Mouse (Mus musculus) C2C12 (cell line): Measurements from ENCODE around the gene Pigx. TPM values are rescaled to one million over a fixed set of nuclear protein-coding genes. Genes with fewer than 3 reads are reported as not detected.

Experiments
- H3K27me3 ChIP-seq: one replicate; pipeline ENCODE4 v1.6.1; 2011; ENCODE audit not compliant: control insufficient read depth, insufficient read depth, insufficient read length
- H3K36me3 ChIP-seq: one replicate; pipeline ENCODE4 v1.6.1; 2011; ENCODE audit not compliant: control insufficient read depth, insufficient read depth
- H3K4me3 ChIP-seq: one replicate; pipeline ENCODE4 v1.5.1; 2011; ENCODE audit warnings: mild to moderate bottlenecking, control low read depth; ENCODE audit not compliant: poor library complexity, insufficient read depth, severe bottlenecking
- H3K79me2 ChIP-seq: one replicate; pipeline ENCODE4 v1.6.1; 2011; ENCODE audit not compliant: control insufficient read depth, insufficient read depth
- H3K79me3 ChIP-seq: one replicate; pipeline ENCODE4 v1.6.1; 2011; ENCODE audit warnings: low read depth, control low read depth
- H3ac ChIP-seq: one replicate; pipeline ENCODE3; 2011; ENCODE audit warnings: low read depth; ENCODE audit not compliant: control insufficient read depth, insufficient read length
- CTCF ChIP-seq: IDR thresholded peaks from one replicate; pipeline ENCODE4 v1.5.1; 2011; ENCODE audit not compliant: control insufficient read depth, insufficient read depth, insufficient read length
- FOSL1 ChIP-seq: IDR thresholded peaks from one replicate; pipeline ENCODE4 v1.8.0; 2011; ENCODE audit warnings: mild to moderate bottlenecking, low read length; ENCODE audit not compliant: poor library complexity, insufficient read depth, severe bottlenecking
- MAX ChIP-seq: IDR thresholded peaks from one replicate; pipeline ENCODE4 v1.6.1; 2011; ENCODE audit warnings: mild to moderate bottlenecking, control low read depth
- MYOD1 ChIP-seq: IDR thresholded peaks from one replicate; pipeline ENCODE4 v1.6.1; 2011; ENCODE audit warnings: low read depth; ENCODE audit not compliant: control insufficient read depth, insufficient read length
- MYOG ChIP-seq: IDR thresholded peaks from one replicate; pipeline ENCODE4 v1.6.1; 2011; ENCODE audit not compliant: control insufficient read depth, insufficient read length; ENCODE audit errors: extremely low read depth
- USF1 ChIP-seq: IDR thresholded peaks from one replicate; pipeline ENCODE4 v1.6.1; 2011; ENCODE audit warnings: low read depth, mild to moderate bottlenecking, control low read depth, moderate library complexity
- polyA plus RNA-seq: library from polyadenylated mRNA; unstranded; fragments of >200 nt; fragmentation: generic; extraction: Trizol; gene quantifications from one replicate; pipeline ENCODE4 v1.2.1, GENCODE M21; 2012; ENCODE audit warnings: missing spikeins

Gene Pigx
- polyA plus RNA-seq, 1 experiment: 30.8 TPM

- H3ac ChIP-seq: no peak overlapping the region
- peaks cover 5% of the 10 kb centered on the region for H3K79me2 ChIP-seq
- TF ChIP-seq CTCF (no peak), MAX (no peak), FOSL1 (no peak), MYOD1 (no peak), MYOG (no peak), USF1 (no peak)
- no peak overlapping the region for H3K4me3 ChIP-seq
- peaks cover 81% of the 10 kb centered on the region for H3K36me3 ChIP-seq
- no peaks in the 10 kb centered on the region for H3K27me3 ChIP-seq
- no peaks in the 10 kb centered on the region for H3K79me3 ChIP-seq
Observed at GRCm38 (mm10) chr16:32042367-32042766, 57.2 kb downstream of the Pigx start.

Other genes with a start within 250 kb of the Pigx start
- gene Meltf, start 220.9 kb downstream of the Pigx start, polyA plus RNA-seq: not detected
- 0.05 TPM for gene Pigz, start 165.9 kb downstream of the Pigx start, polyA plus RNA-seq
- 46.3 TPM for gene 0610012G03Rik, start 151.2 kb downstream of the Pigx start, polyA plus RNA-seq
- gene Ncbp2, start 151.2 kb downstream of the Pigx start, polyA plus RNA-seq: 34.4 TPM
- gene Senp5, start 96.5 kb downstream of the Pigx start, polyA plus RNA-seq: 11.0 TPM
- 16.4 TPM for gene Pak2, start 20.4 kb downstream of the Pigx start, polyA plus RNA-seq
- gene Cep19, start 60 bp upstream of the Pigx start, polyA plus RNA-seq: 4.2 TPM
- gene Nrros, start 65.9 kb upstream of the Pigx start, polyA plus RNA-seq: not detected
- not detected for gene Bex6, start 80.1 kb upstream of the Pigx start, polyA plus RNA-seq
- 5.8 TPM for gene Fbxo45, start 147.4 kb upstream of the Pigx start, polyA plus RNA-seq
- 10.9 TPM for gene Wdr53, start 147.5 kb upstream of the Pigx start, polyA plus RNA-seq
- gene Smco1, start 171.7 kb upstream of the Pigx start, polyA plus RNA-seq: not detected
- gene Rnf168, start 177.7 kb upstream of the Pigx start, polyA plus RNA-seq: 7.4 TPM
- gene Ubxn7, start 232.5 kb upstream of the Pigx start, polyA plus RNA-seq: 10.8 TPM